Mouse (Mus musculus) right cerebral cortex, postnatal 4 days (tissue): ENCODE measurements around the gene S100a13.
A peak's percentile ranks its signal among the peaks of the same experiment; 100 is the strongest.

Experiments used
- DNase-seq: peaks from one replicate; pipeline ENCODE4 v3.0.0-alpha.2; 2022

Gene S100a13

GRCm38 (mm10) chr3:90513796-90514590 is at the start of gene S100a13, which contains the start of gene S100a1:
Gene S100a13, plus strand, starts transcription at chr3:90514435.
Gene S100a1, minus strand, starts transcription at chr3:90514392.
- DNase-seq, result no peak

DNA sequence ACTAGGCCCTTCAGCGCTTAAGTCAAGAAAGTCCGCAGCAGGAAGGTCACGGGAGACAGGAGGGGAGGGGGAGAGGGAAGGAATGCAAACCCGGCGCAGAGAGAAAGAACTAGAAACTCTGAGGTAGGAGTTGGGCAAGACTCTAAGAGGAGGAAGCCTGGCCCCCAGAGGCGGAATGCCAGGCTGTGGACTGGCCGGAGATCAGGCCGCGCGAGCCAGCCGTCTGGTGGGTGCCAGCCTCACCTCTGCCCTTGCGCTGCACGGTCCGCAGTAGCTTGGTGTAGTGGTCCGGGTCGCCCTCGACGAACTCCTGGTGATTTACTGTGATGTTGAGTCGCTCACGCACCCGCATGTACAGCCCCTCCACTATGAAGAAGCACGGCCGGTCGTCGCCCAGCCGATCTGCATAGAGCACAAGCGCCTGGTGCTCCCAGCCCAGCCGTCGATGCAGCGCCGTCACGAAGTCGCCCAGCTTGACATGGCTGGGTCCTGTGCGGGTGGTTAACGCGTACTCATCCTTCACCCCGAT is 49.6 kb upstream of the S100a13 start:
- DNase-seq, result no peak

GRCm38 (mm10) chr3:90465081-90465685 is 49.1 kb upstream of the S100a13 start:
- DNase-seq, result no peak

GRCm38 (mm10) chr3:90465686-90466310 is 48.4 kb upstream of the S100a13 start, which contains the start of gene Npr1:
Gene Npr1, minus strand, starts transcription at chr3:90465866.
- peak; percentile 30 for DNase-seq

- DNase-seq, result no peak
These were observed 47.9 kb upstream of the S100a13 start for GRCm38 (mm10) chr3:90466311-90466766.

GRCm38 (mm10) chr3:90467618-90468300 is 46.5 kb upstream of the S100a13 start:
- no peak for DNase-seq

GRCm38 (mm10) chr3:90472213-90472612 is 42.0 kb upstream of the S100a13 start:
- DNase-seq, result no peak

DNA sequence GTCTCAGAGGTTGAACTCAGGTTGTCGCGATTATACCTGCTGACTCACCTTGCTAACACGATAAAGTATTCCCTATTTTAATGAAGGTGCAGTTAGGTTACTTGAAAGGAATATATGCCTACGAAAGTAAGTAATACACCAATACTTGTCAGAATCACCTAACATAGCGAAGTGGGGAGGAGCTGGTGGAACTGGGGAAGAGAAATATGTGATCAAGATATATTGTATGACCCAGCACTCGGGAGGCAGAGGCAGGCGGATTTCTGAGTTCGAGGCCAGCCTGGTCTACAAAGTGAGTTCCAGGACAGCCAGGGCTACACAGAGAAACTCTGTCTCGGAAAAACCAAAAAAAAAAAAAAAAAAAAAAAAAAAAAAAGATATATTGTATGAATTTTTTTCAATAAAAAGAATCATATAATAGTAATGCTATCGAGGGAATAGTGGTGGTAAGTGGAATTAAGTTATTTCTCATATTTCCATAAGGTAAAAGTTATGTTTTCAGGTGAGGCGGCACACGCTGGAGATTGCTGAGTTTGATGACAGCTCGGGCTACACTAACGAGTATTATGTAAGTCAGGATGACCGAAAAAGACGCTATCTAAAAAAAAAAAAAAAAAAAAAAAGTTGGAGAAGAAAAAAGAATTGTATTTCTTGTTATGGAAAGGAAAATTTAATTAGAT is 38.9 kb upstream of the S100a13 start:
- DNase-seq, result no peak

GRCm38 (mm10) chr3:90475831-90476611 is 38.2 kb upstream of the S100a13 start, which contains the start of gene Ilf2:
Gene Ilf2, plus strand, starts transcription at chr3:90476126.
- DNase-seq, result peak; percentile 91

- DNase-seq, result no peak
These were observed 27.2 kb upstream of the S100a13 start for GRCm38 (mm10) chr3:90486998-90487397.

GRCm38 (mm10) chr3:90488576-90488975 is 25.7 kb upstream of the S100a13 start:
- no peak for DNase-seq

GRCm38 (mm10) chr3:90490696-90491256 is 23.5 kb upstream of the S100a13 start, which contains the start of gene Snapin:
Gene Snapin, minus strand, starts transcription at chr3:90491033.
- peak; percentile 95 for DNase-seq

GRCm38 (mm10) chr3:90491350-90491749 is 22.9 kb upstream of the S100a13 start:
- DNase-seq, result no peak

DNA sequence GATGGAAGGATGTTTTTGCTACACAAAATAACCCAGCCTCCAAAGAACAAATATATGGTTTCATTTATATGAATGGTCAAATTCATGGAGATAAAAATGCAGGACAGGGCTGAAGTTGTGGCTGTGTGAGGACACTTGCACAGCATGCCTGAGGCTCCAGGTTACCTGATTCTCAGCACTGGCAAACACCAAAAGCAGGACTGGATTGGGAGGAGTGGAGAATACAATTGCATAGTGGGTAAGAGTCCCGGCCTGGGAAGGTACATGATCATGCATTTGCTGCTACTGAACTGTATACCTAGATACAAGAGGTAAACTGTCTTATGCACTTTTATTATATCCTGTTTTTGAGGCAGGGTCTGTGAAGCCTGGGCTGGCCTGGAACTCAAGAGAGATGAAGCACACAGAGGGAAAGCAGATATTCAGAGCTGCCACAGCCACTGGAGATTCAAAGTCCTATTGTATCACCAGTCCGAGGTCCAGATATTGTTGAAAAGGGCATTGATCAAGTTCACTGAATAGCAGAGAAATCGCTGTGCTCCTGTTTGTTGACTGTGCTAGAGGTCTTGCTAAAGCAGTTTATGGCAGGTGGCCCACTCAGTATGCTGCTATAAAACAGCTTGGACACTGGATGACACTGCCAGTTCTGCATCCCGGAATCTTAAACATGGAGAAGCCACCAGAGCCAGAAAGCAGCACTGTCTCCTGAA is 20.2 kb upstream of the S100a13 start:
- no peak for DNase-seq

- no peak for DNase-seq
These were observed 18.2 kb upstream of the S100a13 start for GRCm38 (mm10) chr3:90495850-90496525.

DNA sequence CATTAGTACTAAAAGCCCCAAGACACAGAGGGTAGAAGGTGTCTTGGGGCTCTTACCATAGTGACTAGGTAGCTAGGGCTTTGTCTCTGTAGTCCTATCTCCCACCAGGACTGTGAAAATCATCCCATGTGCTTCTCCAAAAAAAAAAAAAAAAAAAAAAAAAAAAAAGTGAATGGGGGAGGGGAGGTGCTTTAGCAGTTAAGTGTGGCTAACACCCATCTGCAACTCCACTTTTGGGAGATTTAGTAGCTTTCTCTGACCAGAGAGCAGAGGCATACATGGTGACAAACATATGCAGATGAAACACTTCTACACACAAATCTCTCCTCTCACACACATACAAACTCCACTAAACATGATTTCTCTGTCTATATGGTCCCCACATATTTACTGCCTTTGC is 16.6 kb upstream of the S100a13 start:
- no peak for DNase-seq

GRCm38 (mm10) chr3:90503444-90503843 is 10.8 kb upstream of the S100a13 start:
- DNase-seq, result no peak

- DNase-seq, result no peak
These were observed 9.0 kb upstream of the S100a13 start for GRCm38 (mm10) chr3:90505216-90505615.

DNA sequence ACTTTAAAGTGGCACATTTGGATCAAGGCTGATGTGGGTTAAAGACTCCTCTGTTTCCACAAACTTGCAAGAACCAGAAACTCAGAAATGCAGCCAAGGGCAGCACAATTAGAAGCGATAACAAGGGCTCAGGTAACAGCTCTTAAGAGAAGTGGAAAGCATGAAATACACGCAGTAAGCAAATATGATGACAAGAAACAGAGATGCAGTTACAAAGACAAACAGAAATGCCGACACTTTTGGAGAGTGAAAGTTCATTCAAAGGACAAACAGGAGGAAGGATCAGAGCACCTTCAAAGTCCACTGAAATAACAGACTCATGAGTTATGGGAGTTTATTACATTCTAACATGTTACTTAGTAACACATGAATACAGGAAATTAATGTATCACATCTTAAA is 7.9 kb upstream of the S100a13 start:
- DNase-seq, result no peak
